Mouse (Mus musculus): Measurements from ENCODE around the gene Tmem44.
A peak's percentile ranks its signal among the peaks of the same experiment; 100 is the strongest.

Tmem44 gene

DNA sequence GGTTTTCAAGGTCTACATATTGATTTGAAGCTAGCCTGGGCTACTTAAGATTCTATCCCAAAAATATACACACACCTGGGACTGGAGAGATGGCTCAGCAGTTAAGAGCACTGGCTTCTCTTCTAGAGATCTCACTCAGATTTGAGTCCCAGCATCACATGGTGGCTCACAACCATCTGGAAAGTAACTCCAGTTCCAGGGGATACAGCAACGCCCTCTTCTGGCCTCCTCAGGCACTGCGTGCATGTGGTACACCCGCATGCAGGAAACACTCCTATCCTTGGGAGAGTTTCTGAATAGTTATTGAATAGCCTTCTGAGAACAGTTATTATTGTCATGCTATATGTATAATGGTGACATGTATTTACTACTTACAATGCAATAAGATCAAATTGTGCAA is 29.5 kb downstream of the Tmem44 start:
- no peak for DNase-seq (ENCODE audit: low read depth in 1 of 2, low spot score in 2 of 2)

DNA sequence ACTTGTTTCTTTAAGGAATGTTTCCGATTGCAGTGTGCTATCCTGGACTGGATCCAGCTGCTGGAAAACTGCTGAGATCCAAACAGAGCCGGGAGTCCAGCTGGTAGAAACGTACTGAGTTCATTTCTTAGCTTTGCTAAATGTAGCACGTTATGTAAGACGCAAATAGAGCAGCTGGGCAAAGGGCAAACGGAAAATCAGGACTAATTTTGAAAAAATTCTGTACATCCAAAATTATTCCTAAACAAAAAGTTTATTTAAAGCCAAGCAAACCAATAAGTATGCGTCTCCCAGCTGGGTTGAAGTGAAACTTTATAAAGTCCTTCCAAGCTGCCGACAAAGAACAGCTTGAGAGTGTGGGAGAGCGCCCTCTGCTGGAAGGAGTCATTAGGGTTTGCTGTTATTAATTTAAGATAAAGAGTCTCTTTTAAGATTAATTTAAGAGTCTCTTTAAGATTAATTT is 30.2 kb downstream of the Tmem44 start:
- DNase-seq (ENCODE audit: low read depth in 1 of 2, low spot score in 2 of 2) = peak in 1 of 2 experiments; percentile 55

DNA sequence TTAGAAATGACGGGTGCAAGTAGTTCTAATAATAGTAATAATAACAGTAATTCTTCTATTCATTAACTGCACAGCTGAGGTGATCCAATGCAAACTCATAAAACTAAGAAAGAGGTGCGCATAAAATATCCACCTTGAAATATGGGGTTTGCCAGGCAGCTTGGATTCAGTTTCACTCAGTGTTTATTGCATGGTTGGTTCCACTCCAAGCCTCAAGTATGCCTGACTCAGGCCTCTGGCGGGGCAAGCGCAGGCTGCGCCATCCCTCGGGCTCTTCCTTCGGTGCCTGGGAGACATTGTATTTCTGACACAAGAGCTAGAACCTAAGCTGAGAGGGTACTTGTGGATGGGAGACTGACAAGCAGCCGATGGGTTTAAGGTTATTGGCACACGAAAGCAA is 32.0 kb downstream of the Tmem44 start:
- DNase-seq (ENCODE audit: low read depth in 1 of 2, low spot score in 2 of 2) = no peak

DNA sequence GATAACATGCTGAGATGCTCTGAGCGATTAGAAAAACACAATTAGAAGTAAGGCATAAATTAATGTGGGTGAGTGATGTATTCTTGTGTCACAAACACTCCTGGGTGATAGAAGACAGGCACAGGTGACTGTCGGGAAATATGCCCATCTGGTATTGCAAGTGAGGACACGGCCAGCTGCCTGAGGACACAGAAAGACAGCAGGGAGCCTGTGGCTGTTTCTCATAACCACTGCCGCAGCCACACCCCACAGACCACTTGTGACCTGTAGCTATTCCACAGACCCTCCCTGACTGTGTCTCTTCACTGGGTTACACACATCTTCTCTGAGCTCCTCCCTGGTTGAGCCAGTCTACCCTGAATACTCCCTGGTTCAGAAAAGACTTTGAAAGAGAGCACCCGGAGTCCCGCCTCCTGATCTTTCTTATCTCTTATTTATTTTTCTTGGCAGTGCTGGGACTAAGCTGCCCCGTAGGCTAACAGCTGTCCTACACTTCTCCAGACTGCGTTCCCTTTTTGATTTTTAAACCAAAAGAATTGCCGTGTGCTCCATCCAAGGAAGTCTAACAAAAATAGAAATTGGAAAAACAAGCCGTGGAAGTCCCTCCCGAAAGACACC is 32.9 kb downstream of the Tmem44 start:
- DNase-seq (ENCODE audit: low read depth in 1 of 2, low spot score in 2 of 2) = no peak

DNA sequence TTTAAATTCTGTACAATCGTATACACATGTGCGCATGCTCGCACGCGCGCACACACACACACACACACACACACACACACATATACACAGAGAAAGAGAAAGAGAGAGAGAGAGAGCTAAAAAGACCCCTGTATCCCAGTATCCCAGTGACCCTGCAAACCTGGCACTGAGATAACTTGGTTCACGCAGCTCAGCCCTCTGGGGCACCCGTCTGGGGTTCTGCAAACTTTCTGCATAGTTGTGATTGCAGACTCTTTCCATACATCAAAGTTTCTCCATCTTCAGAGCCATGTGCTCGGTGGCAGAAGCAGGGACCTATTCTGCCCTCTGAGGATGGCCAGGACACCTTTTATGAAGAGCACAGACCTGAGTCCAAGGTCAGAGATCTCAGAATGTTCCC is 33.6 kb downstream of the Tmem44 start:
- DNase-seq (ENCODE audit: low read depth in 1 of 2, low spot score in 2 of 2) = no peak

- DNase-seq (ENCODE audit: low read depth in 1 of 2, low spot score in 2 of 2) = no peak
These were observed 35.2 kb downstream of the Tmem44 start for GRCm38 (mm10) chr16:30515418-30515817.

GRCm38 (mm10) chr16:30513050-30514024 is 37.3 kb downstream of the Tmem44 start:
- no peak for DNase-seq (ENCODE audit: low read depth in 1 of 2, low spot score in 2 of 2)

GRCm38 (mm10) chr16:30512375-30513049 is 38.1 kb downstream of the Tmem44 start:
- DNase-seq (ENCODE audit: low read depth in 1 of 2, low spot score in 2 of 2) = no peak

DNA sequence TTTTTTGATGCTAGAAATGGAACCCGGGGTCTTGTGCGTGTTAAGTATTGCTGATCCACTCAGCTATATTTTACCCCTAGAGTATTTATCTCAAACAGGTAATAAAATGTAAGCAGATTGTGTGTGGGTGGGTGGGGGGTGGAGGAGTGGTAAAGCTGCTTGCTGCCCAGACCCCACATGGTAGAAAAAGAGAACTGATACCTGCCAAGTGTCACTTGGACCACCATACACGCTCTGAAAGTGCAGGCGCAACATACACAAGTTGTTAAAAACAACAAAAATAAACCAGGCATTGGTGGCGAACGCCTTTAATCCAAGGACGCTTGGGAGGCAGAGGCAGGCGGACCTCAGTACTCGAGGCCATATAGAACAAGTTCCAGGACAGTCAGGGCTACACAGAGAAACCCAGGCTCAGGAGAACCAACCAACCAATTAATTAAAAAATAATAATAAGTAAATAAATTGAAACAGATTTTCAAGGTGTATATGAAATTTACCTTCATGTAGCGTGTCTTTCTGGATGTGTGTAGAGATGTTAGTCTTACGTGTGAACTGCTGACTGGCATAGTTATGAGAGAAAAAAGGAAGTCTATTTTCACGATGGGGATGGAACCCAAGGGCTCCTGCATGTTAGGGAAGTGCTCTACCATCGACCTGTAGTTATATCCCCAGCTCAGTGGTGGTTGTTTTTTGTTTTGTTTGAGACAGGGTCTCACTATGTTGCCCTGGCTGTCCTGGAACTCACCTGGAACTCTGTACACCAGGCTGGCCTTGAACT is 38.9 kb downstream of the Tmem44 start:
- no peak for DNase-seq (ENCODE audit: low read depth in 1 of 2, low spot score in 2 of 2)

GRCm38 (mm10) chr16:30510504-30511451 is 39.9 kb downstream of the Tmem44 start:
- peak in 1 of 2 experiments; percentile 70 for DNase-seq (ENCODE audit: low read depth in 1 of 2, low spot score in 2 of 2)

DNA sequence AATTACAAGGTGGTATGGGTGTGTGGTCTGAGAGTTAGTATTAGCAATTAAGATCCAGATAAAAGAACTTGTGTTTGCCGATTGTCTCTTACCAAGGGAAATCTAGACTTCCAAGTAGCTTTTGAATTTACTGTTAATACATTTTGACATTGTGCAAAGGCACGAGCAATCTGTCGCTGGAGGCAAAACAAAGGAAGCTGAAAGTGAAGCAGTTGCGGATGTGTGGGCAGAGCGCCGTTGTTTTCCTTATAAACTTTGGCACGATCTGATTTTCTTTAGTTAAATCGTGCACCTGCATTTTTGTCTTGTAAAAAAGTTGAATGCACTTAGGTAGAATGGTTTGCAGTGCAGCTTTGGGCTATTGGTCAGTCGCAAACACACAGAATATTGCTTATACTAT is 40.6 kb downstream of the Tmem44 start:
- no peak for DNase-seq (ENCODE audit: low read depth in 1 of 2, low spot score in 2 of 2)

GRCm38 (mm10) chr16:30509340-30509739 is 41.3 kb downstream of the Tmem44 start:
- no peak for DNase-seq (ENCODE audit: low read depth in 1 of 2, low spot score in 2 of 2)

DNA sequence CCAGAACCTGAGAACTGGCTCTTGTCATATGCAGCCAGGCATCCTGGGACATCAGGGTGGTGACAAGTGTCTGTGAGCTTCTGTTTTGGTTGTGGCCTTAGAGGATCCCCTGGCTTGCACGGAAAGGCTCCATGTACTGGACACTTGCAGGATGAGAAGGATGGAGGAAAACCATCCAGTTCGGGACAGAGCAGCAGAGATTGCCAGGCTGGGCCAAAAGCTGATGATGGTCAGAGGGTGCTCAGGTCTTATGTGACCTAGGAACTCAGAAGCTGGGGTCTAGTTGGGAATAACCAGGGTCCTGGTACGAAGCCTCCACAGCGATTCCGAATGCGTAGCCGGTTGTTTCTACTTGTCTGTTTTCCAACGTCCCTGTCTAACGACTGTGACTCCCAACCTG is 41.9 kb downstream of the Tmem44 start:
- DNase-seq (ENCODE audit: low read depth in 1 of 2, low spot score in 2 of 2) = no peak

DNA sequence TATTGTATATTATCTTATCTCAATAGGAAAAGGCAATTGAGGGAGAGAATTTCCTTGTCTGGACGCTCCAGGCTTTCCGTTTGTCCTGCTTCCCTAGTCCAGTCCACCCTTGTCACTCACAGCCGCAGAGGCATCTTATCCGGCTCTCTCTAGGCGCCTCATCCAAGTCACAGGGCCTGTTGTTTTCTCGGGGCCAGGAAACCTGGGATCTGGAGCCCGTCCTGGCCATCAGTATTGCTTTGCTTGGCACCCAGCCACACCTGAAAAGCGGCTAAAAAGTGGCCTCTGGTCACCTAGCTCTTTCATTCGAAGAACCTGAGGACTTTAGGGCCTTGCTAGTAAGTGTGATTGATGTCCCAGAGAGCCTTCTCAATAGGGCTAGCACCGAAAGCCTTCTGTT is 43.5 kb downstream of the Tmem44 start:
- no peak for DNase-seq (ENCODE audit: low read depth in 1 of 2, low spot score in 2 of 2)

DNA sequence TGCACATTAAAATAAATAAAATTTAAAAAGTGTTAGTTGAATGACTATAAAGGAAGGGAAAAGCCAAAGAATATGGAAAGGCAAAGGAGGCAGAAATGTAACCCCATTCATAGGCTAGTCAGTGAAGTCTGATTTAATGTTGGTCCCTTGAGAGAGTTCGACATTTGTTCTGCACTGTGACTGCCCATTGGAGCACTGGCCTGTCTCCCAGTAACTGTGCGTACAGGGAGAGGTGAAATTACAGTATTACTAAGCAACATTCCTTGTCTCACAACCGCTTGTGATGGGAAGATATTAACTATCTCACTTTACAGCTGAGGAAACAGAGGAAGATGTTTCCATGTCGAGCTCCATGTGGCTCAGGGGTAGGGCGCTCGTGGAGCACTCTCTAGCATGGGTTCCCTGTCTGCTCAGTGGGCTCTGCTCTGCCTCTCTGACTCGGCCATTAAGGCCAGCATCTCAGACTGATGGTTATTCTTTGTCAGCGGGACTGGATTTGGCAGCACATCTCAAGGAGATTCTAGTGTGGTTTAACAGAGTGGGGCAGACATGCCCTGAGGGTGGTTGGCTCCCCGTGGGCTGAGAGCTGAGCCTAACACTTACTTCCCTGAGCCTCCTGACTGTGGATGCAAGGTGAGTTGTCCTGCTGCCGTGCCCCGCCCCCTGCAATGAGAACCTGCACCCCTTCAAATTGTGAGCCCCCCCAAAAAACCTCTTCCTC is 45.2 kb downstream of the Tmem44 start:
- DNase-seq (ENCODE audit: low read depth in 1 of 2, low spot score in 2 of 2) = no peak

GRCm38 (mm10) chr16:30504856-30505255 is 45.8 kb downstream of the Tmem44 start:
- DNase-seq (ENCODE audit: low read depth in 1 of 2, low spot score in 2 of 2) = no peak

GRCm38 (mm10) chr16:30503958-30504357 is 46.7 kb downstream of the Tmem44 start:
- no peak for DNase-seq (ENCODE audit: low read depth in 1 of 2, low spot score in 2 of 2)

- DNase-seq (ENCODE audit: low read depth in 1 of 2, low spot score in 2 of 2) = no peak
These were observed 48.3 kb downstream of the Tmem44 start for GRCm38 (mm10) chr16:30502221-30502891.

DNA sequence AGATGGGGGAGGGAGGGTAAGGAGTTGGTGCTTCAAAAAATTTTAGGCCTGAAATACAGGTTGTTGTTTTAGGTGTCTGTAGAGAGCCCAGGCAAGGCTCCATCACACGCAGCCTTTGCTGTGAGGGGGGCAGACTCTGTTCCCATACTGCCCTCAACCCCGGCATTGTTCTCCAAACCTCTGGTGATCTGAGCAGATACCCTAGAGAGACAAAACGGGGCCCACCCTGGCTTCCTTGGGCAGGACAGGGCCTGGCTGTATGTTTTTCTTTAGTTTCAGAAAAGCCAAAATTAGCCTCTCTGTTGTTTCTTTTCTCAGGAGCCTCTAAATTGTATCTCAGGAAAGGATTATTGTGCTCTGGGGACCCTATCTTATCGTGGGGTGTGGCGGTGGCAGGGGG is 49.0 kb downstream of the Tmem44 start:
- DNase-seq (ENCODE audit: low read depth in 1 of 2, low spot score in 2 of 2) = no peak

Measured in monocyte, adult 2 months (primary cell).